Mouse (Mus musculus): ENCODE measurements around the gene Rasgef1b. TPM values are rescaled to one million over a fixed set of nuclear protein-coding genes. Genes with fewer than 3 reads are reported as not detected.

The Rasgef1b gene
- polyA plus RNA-seq, 1 experiment from 2014 or later = 30.5 TPM

DNA sequence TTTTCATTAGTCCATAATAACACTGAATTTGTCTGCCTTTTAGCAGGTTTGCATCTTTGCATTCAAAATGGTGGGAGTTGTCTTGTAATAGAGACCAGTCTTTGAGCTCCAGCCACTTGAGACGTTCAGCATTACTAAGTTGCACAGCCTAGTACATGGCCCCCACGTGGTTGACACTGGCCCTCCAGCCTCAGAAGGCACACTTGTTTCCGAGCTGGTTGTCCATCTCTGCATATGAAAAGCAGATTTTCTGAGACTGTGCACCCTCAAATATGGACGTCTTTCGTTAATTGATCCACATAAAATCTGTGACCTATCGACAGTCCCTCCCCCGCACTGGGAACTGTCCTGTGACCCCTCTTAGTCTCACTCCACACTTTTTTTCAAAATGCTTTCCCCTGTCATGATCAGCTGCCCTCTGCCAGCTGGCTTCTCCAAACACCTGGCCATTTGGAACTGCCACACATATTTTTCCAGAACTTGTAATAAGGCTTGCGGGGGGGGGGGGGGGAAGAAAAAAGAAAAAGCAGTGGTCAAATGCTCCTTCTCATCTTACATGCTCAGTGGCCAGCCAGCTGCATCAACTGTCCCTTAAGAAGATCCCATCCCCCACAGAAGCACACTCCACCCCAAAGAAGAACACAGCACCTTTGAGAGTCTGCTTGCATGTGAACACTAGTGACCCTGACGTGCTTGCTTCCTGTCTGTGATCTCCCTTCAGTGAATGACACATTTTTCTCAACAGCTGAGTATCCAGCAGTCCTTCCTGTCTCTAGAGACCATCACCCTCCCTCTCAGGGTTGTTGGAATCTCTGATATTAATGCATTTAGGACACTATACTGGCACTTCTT lies 231.7 kb downstream of the Rasgef1b start:
- Histone ChIP-seq H3K36me3 (no peaks in the 10 kb centered on the region), H3K4me2 (replicated peaks) (no peak overlapping the region), H3K4me1 (peaks cover 21% of the 10 kb centered on the region), H3K9ac (no peak overlapping the region), H3K9me3 (replicated peaks) (no peaks in the 10 kb centered on the region), H3K27me3 (no peaks in the 10 kb centered on the region), H3K27ac (no peak overlapping the region), H3K4me3 (no peak overlapping the region)
- WGBS = 60% methylated on average over 8 of the region's 9 CpGs
- ATAC-seq (ENCODE audit: low FRiP score) = no peak

- Histone ChIP-seq H3K36me3 (no peaks in the 10 kb centered on the region), H3K9me3 (replicated peaks) (no peaks in the 10 kb centered on the region), H3K27ac (no peak overlapping the region), H3K4me1 (peaks cover 21% of the 10 kb centered on the region), H3K9ac (no peak overlapping the region), H3K4me2 (replicated peaks) (no peak overlapping the region), H3K4me3 (no peak overlapping the region), H3K27me3 (no peaks in the 10 kb centered on the region)
- WGBS = 32% methylated on average over 1 of the region's 1 CpGs
- peak; percentile 69 for ATAC-seq (ENCODE audit: low FRiP score)
Measured at GRCm38 (mm10) chr5:99496157-99496453, 232.8 kb downstream of the Rasgef1b start.

GRCm38 (mm10) chr5:99495354-99496156 lies 233.3 kb downstream of the Rasgef1b start:
- 76% methylated on average over 10 of the region's 10 CpGs for WGBS
- Histone ChIP-seq H3K9ac (no peak overlapping the region), H3K4me3 (no peak overlapping the region), H3K4me2 (replicated peaks) (no peak overlapping the region), H3K36me3 (no peaks in the 10 kb centered on the region), H3K27ac (no peak overlapping the region), H3K27me3 (no peaks in the 10 kb centered on the region), H3K4me1 (peaks cover 21% of the 10 kb centered on the region), H3K9me3 (replicated peaks) (no peaks in the 10 kb centered on the region)
- ATAC-seq (ENCODE audit: low FRiP score) = peak; percentile 52

- Histone ChIP-seq H3K4me3 (no peak overlapping the region), H3K27me3 (no peaks in the 10 kb centered on the region; the same call in 1 of the 2 replicates), H3K4me1 (peaks cover 21% of the 10 kb centered on the region), H3K9me3 (replicated peaks) (no peaks in the 10 kb centered on the region), H3K36me3 (no peaks in the 10 kb centered on the region), H3K27ac (no peak overlapping the region), H3K4me2 (replicated peaks) (no peak overlapping the region), H3K9ac (no peak overlapping the region)
- no peak for ATAC-seq (ENCODE audit: low FRiP score)
- 77% methylated on average over 9 of the region's 9 CpGs for WGBS
Measured at GRCm38 (mm10) chr5:99493861-99494260, 235.0 kb downstream of the Rasgef1b start.

DNA sequence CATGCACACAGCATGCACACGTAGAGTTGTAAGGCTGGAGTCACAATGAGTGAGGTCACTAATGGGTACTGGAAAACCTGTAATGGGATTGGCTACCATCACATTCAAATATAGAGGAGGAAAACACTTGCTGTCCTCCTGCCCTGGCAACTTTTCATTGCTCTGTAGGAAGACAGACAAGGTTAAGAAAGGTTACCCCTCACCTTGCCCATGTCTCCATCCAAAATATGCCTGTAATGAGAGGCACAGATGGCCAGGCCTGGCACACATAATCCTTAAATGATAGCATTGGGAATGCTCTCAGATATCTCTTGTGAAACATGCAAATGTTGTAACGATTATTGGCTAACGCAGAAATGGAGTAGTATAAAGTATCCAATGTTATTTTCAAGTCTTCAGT lies 235.8 kb downstream of the Rasgef1b start:
- ATAC-seq (ENCODE audit: low FRiP score) = no peak
- Histone ChIP-seq H3K36me3 (no peaks in the 10 kb centered on the region), H3K4me1 (peaks cover 21% of the 10 kb centered on the region), H3K4me3 (no peak overlapping the region), H3K27me3 (no peaks in the 10 kb centered on the region; the same call in 1 of the 2 replicates), H3K27ac (no peak overlapping the region), H3K9me3 (replicated peaks) (no peaks in the 10 kb centered on the region), H3K9ac (no peak overlapping the region), H3K4me2 (replicated peaks) (no peak overlapping the region)
- 85% methylated on average over 3 of the region's 3 CpGs for WGBS

DNA sequence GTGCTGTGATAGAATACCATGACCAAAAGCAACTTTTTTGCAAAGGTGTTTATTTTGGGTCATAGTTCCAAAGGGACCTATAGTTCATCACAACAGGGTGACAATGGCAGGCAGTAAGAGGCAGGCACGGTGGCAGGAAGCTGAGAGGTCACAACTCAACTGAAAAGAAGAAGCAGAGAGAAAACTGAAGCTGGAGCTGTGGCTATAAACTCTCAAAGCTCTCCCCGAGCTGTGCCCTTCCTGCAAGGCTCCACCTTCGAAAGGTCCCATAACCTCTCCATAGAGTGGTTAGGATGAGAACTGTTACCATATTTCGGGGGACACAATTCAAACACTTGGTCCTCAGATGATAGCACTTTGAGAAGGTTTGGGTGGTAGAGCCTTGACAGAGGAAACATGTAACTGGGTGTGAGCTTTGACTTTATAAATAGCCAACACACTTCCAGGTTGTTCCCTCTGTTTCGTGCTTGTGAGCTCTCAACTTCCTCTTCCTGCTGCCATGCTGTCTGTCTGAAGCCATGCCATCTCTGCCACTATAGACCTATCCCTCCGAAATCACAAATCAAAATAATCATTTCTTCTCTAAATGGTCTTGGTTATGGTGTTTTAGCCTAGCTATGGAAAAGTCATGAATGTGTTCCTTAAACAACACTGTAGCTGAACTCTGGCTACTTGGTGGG lies 240.2 kb downstream of the Rasgef1b start:
- Histone ChIP-seq H3K9me3 (replicated peaks) (no peaks in the 10 kb centered on the region), H3K36me3 (no peaks in the 10 kb centered on the region), H3K9ac (no peak overlapping the region), H3K27me3 (no peaks in the 10 kb centered on the region; the same call in 1 of the 2 replicates), H3K4me2 (replicated peaks) (no peak overlapping the region), H3K4me3 (no peak overlapping the region), H3K4me1 (peaks cover 3% of the 10 kb centered on the region), H3K27ac (no peak overlapping the region)
- no peak for ATAC-seq (ENCODE audit: low FRiP score)
- 86% methylated on average over 6 of the region's 6 CpGs for WGBS

GRCm38 (mm10) chr5:99487009-99487858 lies 241.6 kb downstream of the Rasgef1b start:
- Histone ChIP-seq H3K27ac (no peak overlapping the region), H3K36me3 (no peaks in the 10 kb centered on the region), H3K4me2 (replicated peaks) (no peak overlapping the region), H3K27me3 (peaks cover 7% of the 10 kb centered on the region), H3K9me3 (replicated peaks) (no peaks in the 10 kb centered on the region), H3K9ac (no peak overlapping the region), H3K4me1 (peaks cover 3% of the 10 kb centered on the region), H3K4me3 (no peak overlapping the region)
- ATAC-seq (ENCODE audit: low FRiP score) = no peak
- WGBS = 58% methylated on average over 5 of the region's 5 CpGs

DNA sequence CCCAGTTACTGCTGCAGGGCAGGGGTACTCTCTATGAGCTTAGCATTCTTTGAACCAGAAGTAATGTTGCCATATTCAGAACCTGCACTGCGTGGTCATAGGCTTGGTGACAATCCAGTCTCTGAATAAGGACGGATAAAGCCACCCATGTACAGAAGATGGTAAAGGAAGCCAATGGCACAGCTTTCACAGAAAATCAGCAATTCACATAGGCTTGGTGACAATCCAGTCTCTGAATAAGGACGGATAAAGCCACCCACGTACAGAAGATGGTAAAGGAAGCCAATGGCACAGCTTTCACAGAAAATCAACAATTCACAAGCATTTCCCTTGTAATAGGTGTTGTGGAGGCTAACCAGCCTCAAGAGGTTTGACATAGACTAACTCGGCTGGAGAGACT lies 245.7 kb downstream of the Rasgef1b start:
- Histone ChIP-seq H3K36me3 (no peaks in the 10 kb centered on the region), H3K4me2 (replicated peaks) (no peak overlapping the region), H3K4me1 (peaks cover 27% of the 10 kb centered on the region), H3K9ac (no peak overlapping the region), H3K27ac (no peak overlapping the region), H3K27me3 (peaks cover 11% of the 10 kb centered on the region; the same call in 1 of the 2 replicates), H3K9me3 (replicated peaks) (no peaks in the 10 kb centered on the region), H3K4me3 (no peak overlapping the region)
- ATAC-seq (ENCODE audit: low FRiP score) = no peak
- 86% methylated on average over 5 of the region's 5 CpGs for WGBS

GRCm38 (mm10) chr5:99482524-99482923 lies 246.3 kb downstream of the Rasgef1b start:
- no peak for ATAC-seq (ENCODE audit: low FRiP score)
- Histone ChIP-seq H3K27ac (no peak overlapping the region), H3K27me3 (peaks cover 11% of the 10 kb centered on the region; the same call in 1 of the 2 replicates)

DNA sequence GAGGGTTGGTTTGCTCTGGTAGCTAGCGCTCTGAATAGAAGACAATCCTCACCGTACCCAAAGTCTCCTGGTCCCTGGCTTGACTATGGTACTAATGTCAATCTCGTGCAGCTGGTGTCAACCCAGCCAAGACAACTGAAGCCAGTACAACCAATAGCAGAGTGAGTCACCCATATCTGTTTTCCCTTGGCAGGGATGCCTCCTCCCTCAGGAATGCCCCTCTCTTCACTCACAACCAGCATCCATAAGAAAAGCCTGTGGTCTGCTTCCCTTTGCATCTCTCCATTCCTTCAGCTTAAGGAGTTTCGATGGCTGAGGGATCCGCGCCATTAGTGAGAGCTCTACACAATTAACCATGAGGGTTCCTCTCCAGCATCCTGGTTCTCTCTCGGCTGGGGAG lies 246.8 kb downstream of the Rasgef1b start:
- Histone ChIP-seq H3K27me3 (peaks cover 12% of the 10 kb centered on the region), H3K36me3 (no peaks in the 10 kb centered on the region), H3K9ac (no peak overlapping the region), H3K4me3 (no peak overlapping the region), H3K4me2 (replicated peaks) (no peak overlapping the region), H3K27ac (no peak overlapping the region), H3K4me1 (peaks cover 26% of the 10 kb centered on the region), H3K9me3 (replicated peaks) (no peaks in the 10 kb centered on the region)
- ATAC-seq (ENCODE audit: low FRiP score) = no peak
- 95% methylated on average over 7 of the region's 7 CpGs for WGBS

More at GRCm38 (mm10) chr5:99482524-99482923, 246.3 kb downstream of the Rasgef1b start:
- H3K4me3 ChIP-seq = no peak overlapping the region
- peaks cover 27% of the 10 kb centered on the region for H3K4me1 ChIP-seq
- WGBS = 89% methylated on average over 6 of the region's 6 CpGs
- no peak overlapping the region for H3K4me2 ChIP-seq (replicated peaks)
- no peaks in the 10 kb centered on the region for H3K9me3 ChIP-seq (replicated peaks)
- H3K36me3 ChIP-seq = no peaks in the 10 kb centered on the region
- no peak overlapping the region for H3K9ac ChIP-seq

DNA sequence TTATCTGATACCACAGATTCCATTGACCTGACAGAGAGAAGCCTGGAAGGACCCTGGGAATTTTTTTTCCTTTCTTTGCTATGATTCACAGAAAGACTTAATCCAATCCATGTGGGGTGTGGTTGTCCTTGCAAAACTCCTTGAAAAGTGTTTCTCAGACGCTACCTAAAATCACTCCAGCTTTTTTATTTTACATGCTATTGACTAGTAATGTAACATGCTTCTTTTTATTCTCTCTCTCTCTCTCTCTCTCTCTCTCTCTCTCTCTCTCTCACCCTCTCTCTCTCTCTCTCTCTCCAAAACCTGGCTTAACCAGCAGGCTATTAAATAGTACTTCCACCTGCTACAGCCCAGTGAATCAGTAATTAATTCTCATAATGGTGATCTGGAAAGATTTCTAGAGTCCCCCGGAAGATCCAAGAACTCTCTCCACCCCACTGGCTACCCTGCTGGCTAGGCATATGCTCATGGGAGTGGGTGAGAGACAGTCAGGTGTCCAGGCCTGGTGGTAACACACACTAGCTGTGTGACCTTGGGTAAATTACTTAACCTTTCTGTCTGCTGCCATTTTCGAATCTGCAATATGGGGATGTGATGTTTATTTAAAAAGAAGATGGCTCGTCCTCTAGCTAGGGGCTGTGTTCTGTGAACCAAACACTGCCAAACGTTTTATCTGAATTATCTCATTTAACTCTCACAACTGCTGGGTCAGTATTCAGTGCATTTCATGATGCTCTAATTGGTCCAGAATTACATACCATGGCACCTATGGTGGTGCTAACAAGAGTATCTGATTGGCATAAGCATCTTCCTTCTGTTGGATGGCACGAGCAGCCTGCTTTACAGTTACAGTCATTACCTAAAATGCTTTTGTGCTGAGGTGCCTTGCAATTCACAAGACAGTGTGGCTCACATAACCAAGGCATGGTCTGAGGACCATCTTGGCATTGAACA lies 248.5 kb downstream of the Rasgef1b start:
- H3K27me3 ChIP-seq = peaks cover 14% of the 10 kb centered on the region
- peak overlapping the region; percentile 44; the same call in 1 of the 2 replicates for H3K4me2 ChIP-seq (replicated peaks)
- H3K9me3 ChIP-seq (replicated peaks) = no peaks in the 10 kb centered on the region
- ATAC-seq (ENCODE audit: low FRiP score) = no peak
- H3K4me3 ChIP-seq = no peak overlapping the region
- WGBS = 70% methylated on average over 6 of the region's 6 CpGs
- H3K36me3 ChIP-seq = no peaks in the 10 kb centered on the region
- H3K27ac ChIP-seq = peak overlapping the region; percentile 77
- no peak overlapping the region for H3K9ac ChIP-seq
- peaks cover 24% of the 10 kb centered on the region for H3K4me1 ChIP-seq
